Mouse (Mus musculus): ENCODE data around the gene Sh3gl2.

The Sh3gl2 gene

GRCm38 (mm10) chr4:85205071-85205635 lies at the start of gene Sh3gl2:
Gene Sh3gl2, plus strand, starts transcription at chr4:85205126.
- DNase-seq (ENCODE audit: extremely low spot score): peak; percentile 47

DNA sequence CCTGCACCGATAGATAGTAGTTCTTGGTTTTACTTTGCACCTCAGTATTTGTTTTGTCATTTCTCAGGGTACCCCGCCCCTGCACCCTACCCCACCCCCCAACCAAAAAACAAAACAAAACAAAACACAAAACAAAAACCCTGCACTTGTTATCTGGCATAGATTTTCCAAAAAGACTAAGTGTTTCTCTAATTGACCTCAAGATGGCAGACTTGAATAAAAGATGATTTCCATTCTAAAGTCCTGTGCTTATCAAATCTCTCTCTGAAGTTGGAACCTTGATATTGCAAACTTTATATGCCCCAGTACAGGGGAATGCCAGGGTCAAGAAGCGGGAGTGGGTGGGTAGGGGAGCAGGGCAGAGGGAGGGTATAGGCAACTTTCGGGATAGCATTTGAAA lies 43.8 kb upstream of the Sh3gl2 start:
- no peak for DNase-seq (ENCODE audit: extremely low spot score)

DNA sequence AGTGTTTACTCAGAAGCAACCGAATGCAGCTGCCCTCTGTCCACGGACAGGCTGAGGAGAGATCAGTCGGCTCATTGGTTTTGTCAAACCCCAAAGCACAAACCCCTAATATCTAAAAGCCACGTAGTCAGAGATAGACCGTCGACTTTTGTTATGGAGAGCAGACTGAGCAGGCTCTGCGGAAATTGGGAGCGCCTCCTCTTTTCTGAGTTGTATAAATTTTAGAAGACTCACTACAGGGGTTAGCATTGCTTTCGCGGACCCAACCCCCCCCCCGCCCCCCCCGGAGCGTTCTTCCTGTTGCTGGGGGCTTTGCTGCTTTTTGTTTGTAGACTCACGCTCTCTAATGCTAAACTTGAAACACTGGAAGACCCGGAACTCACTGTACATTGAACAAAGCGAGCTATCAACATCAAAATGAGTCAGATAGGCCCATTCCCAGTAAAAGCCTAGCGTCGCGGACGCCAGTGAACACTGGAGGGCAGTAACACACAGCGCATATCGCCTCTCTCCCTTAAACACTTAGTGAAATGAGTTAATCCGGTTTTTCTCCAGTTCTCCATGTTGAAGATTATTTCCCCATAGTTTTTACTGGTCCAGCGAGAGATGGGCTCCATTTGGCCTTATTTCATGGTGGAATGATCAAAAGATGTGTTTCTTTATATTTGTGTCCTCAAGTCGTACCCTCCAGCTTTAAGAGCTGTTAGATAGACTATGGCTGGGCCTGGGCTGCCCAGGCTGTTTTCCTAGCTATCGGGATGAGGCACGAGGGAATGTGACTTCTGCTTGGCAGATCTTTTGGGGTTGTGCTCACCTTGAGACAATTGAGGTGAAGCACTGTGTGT lies 42.2 kb upstream of the Sh3gl2 start:
- peak; percentile 62 for DNase-seq (ENCODE audit: extremely low spot score)

- no peak for DNase-seq (ENCODE audit: extremely low spot score)
These were observed 41.7 kb upstream of the Sh3gl2 start for GRCm38 (mm10) chr4:85163313-85163615.

DNA sequence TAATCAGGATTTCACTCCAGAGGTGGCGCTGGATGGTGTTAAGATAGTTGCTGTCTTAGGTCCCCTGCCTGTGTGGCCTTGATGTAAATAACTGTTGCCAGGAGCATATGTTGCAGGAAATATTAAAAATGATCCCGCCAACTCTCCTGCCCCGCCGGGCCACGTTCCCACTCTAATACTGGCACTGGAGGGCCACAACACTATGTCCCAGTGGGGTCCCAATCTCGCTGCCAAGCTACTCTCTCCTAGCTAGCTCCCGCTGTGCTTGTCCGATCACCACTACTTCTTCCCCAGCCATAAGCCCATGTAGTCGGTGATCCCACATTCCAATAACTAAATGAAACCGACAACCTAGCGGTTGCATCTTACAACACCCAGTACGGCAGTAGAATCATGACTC lies 36.9 kb upstream of the Sh3gl2 start:
- DNase-seq (ENCODE audit: extremely low spot score): no peak

GRCm38 (mm10) chr4:85175466-85175865 lies 29.5 kb upstream of the Sh3gl2 start:
- no peak for DNase-seq (ENCODE audit: extremely low spot score)

DNA sequence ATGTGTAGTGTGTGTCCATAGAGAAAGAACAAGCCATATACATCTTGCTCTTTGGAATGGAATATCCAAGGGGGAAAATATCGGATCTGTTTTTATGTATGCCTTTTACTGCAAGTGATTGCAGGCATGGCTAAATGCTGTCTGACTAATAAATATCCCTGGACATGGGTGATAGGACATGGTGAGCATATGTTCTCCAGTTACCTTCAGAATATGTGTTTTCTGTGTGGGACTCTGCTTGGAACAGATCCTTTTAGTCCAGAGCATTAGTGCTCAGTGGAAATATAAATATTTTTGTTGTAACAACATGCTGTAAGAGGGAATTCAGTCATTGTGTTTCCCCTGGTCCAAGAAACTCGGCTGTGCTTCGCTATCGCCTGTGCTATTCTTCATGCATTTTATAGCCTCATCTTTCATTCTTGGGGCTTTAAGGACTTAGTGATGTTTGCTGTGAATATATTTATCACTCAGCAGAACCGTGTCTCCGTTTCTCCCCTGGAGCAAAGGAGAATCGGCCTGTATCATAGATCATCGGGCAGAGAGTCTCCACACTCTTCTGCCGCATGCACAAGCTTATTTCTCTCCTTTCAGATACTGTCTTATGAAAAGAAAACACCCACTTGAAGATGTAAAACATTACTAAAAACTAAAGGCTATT lies 26.4 kb upstream of the Sh3gl2 start:
- DNase-seq (ENCODE audit: extremely low spot score): no peak

- DNase-seq (ENCODE audit: extremely low spot score): peak; percentile 16
These were observed 18.9 kb upstream of the Sh3gl2 start for GRCm38 (mm10) chr4:85186011-85186410.

DNA sequence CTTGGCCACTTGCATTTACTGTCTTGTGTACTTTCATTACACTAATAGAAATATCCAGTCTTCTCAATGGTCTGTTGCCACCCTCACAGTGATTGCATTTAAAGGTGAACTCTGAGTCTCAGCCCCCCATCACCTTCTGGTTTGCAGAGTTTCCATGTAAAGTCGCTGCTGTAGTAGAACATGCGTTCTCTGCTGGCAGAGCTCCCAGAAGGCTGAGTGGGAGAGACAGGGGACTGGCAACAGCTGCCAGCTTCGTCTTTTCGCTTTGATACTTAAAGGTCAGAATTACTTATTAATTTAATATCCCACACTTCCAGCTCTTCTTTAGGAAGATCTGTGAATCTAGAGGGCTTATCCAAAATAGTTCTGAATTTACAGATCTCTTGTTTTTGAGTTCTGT lies 8.7 kb upstream of the Sh3gl2 start:
- no peak for DNase-seq (ENCODE audit: extremely low spot score)

GRCm38 (mm10) chr4:85198431-85198830 lies 6.5 kb upstream of the Sh3gl2 start:
- DNase-seq (ENCODE audit: extremely low spot score): no peak

- DNase-seq (ENCODE audit: extremely low spot score): no peak
These were observed 2.3 kb upstream of the Sh3gl2 start for GRCm38 (mm10) chr4:85202582-85202981.

DNA sequence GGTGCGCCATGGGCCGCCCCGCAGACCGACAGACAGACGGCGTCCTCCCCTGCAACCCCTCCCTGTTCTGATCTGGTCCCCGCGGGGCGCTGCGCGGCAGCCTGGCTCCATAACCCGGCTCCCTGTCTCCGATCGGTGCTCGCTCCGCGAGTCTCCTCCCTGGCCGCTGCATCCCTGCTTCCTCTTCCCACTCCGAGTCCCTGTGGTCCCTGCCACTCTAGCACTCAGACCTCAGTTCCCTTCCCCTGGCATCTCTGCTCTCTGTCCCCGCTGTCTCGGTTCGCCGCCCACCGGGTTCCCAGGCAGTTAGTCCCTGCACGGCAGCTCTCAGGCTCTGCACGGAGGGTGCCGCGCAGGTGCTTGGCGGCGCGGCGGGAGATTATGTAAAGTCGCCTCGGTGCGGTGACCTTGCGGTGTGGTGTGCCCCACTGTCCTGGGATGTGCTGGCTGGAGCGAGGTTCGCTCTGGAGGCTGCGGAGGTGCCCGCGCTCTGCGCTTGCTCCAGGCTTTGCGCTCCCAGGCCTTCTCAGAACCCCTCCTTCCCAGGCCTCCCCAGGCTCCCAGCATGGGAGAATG lies 798 bp downstream of the Sh3gl2 start:
- peak; percentile 59 for DNase-seq (ENCODE audit: extremely low spot score)

- DNase-seq (ENCODE audit: extremely low spot score): no peak
These were observed 1.9 kb downstream of the Sh3gl2 start for GRCm38 (mm10) chr4:85206675-85207400.

DNA sequence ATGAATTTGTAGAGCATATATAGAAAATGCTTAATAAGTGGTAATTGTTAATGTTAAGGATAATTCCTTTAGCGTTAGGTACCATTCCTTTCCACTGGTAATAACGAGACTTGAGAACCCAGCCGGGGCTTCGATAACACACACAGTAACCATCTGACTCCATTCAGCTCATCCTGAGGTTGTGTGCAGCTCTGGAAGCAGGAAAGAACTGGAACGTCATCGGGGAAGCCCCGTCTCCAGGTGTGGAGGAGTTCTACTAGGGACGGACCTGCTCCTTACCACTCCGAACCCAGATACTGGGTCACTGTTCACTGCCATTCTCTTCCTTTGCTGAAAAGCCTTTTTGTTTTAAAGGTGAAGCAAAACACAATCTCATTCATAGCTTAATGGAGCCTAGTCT lies 2.6 kb downstream of the Sh3gl2 start:
- DNase-seq (ENCODE audit: extremely low spot score): no peak

DNA sequence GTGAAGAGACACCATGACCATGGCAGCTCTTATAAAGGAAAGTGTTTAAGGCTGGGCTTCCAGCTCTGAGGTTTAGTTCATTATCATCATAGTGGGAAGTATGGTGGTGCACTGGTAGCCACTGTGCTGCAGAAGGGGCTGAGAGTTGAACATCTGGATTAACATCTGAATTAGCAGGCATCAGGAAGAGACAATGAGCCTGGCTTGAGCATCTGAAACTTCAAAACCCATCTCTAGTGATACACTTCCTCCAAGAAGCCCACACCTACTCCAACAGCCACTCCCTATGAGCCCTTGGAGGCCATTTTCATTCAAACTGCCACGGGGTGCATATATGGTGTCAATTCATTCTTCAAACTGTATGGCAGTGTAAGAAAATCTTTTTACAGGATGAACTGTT lies 3.6 kb downstream of the Sh3gl2 start:
- no peak for DNase-seq (ENCODE audit: extremely low spot score)

- no peak for DNase-seq (ENCODE audit: extremely low spot score)
These were observed 6.0 kb downstream of the Sh3gl2 start for GRCm38 (mm10) chr4:85210953-85211352.

GRCm38 (mm10) chr4:85217003-85217402 lies 12.1 kb downstream of the Sh3gl2 start:
- no peak for DNase-seq (ENCODE audit: extremely low spot score)

DNA sequence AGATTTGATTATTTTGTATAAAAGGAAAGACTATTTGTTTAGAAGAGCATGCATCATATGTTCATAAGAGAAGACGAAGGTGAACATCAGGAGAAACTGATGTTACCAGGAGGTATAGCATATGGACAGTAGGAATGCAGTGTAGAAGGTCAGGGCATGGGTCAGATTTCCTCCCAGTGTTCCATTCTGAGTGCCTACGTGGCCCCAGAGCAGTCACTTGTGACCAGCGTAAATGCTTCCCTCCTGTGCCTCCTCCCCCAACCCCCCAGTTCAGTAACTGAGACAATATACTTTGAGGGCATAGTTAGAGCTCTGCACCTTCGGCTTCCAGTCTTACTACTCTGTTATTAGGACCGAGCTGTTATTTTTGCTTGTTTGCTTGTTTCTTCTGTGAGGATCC lies 17.8 kb downstream of the Sh3gl2 start:
- no peak for DNase-seq (ENCODE audit: extremely low spot score)

DNA sequence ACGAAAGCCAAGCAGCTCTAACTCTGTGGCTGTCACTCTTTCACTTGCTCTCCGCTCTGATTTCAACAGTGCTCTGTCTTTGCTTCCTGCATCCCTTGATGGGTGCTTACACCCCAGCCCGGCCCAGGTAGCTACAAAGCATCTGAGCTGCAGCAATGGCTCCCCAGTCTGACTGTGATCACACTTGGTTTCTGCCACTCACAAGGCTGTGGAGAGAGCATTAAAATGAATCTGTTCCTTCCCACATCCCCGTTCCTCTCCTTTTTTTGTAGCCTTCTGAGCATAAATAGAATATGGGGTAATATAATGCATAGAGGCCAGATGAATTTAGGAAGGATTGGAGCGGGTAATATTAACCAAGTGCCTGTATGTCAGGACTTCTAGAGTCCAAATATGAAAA lies 21.8 kb downstream of the Sh3gl2 start:
- DNase-seq (ENCODE audit: extremely low spot score): no peak

- DNase-seq (ENCODE audit: extremely low spot score): no peak
These were observed 23.0 kb downstream of the Sh3gl2 start for GRCm38 (mm10) chr4:85227664-85228588.

DNA sequence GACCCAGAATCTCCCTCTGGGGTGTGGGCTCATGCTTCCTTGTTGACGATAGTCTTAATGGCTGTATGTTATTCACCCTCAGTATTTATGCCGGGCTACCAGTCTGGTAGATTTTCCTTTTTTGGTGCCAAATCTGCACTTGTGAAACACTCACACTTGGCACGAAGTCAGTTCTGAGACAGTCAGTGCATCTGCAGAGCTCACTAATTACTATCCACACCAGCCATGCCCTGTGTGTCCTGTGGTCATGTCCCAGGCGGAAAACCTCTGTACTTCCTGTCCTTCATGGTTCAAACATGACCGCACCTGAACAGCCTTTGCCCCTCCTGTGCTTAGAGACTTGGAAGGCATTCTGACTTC lies 23.6 kb downstream of the Sh3gl2 start:
- no peak for DNase-seq (ENCODE audit: extremely low spot score)

Measured in embryo, embryonic 9.5 days (tissue).